Mouse (Mus musculus) left cerebral cortex, postnatal 4 days (tissue): ENCODE measurements around the gene Myo1d. TPM values are rescaled to one million over a fixed set of nuclear protein-coding genes. Genes with fewer than 3 reads are reported as not detected.

Source experiments
- DNase-seq: peaks from one replicate; pipeline ENCODE4 v3.0.0-alpha.2; 2022
- intact Hi-C: fragments of 180-260 bp; cut with DNase I; formaldehyde crosslinking; loops from one replicate; pipeline ENCODE4 v1.15.1; 2025
- total RNA-seq, 2 experiments: library from RNA; stranded (reverse); gene quantifications; 2 replicates each; pipeline ENCODE4 v1.2.3; 2021

The Myo1d gene
- total RNA-seq, 2 experiments from 2014 or later: 3.0 to 3.8 TPM

DNA sequence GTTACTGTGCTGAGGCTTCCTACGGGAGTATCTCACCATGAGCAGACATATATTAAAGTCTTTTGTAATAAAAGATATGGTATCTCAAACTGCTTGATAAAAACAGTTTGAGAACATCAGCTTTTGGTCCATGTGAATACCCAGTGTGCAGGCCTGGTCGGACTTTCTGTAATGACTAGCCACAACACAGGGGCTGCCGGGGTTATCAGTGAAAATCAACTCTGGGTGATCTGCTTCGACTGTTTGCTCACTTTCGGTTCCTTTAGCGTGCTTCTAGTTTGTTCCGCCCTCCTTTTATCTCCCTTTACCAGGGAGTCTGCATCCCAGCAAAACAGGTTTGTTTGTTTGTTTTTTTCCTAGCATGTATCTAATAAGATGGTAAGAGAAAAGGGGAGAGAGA, 3.6 kb upstream of the Myo1d start:
- intact Hi-C loops: no loop called here
- DNase-seq: no peak

DNA sequence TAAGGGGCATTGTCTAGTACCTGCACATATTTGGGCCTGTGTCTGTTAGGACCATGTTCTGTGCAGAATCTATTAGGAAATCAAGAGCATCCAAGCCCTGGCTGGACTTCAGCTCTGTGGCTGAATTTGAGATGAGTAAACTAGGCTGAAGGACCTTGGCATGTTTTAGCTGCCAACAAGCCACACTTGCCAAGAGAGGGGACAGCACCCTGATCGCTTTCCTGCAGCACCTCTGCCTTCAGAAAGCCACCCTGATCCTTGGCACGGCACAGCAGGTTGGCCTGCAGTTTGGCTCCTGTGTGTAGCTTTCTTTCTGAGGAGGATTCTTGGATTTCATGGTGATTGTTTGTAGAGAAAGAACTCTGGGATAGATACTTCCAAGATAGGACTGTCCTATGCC, 1.7 kb upstream of the Myo1d start:
- DNase-seq: no peak
- intact Hi-C loops: no loop called here

DNA sequence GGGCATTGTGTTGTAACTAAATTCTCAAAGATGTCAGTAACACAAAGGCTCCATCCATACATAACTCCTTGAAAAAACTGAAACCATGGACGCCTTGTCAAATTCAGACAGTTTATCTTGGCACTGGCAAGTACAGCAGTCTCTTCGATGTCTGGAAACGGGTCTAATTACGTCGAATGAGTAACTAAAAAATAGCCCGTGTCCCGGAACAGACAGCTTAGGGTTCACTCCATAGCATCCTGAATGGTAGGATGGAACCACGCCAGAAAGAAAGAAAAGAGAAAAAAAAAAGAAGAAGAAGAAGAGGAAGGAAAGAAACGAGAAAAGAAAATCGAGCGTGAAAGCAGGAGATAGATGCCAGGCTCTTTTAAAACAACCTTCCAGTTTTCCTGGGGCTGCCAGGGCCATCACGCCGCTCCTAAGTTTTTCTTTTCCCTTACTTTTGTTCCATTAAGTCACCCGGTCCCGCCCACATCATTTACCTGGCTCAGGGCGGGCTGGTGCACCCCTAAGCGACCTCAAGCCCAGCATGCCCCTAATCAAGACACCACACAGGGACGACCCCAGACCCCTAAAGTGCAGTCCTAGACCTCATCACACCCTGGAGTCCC, 804 bp downstream of the Myo1d start:
- DNase-seq: no peak
- intact Hi-C loops: loop anchor here (10.0 kb wide), 1 partner anchor 84 kb away; no protein-coding TSS in a partner anchor

DNA sequence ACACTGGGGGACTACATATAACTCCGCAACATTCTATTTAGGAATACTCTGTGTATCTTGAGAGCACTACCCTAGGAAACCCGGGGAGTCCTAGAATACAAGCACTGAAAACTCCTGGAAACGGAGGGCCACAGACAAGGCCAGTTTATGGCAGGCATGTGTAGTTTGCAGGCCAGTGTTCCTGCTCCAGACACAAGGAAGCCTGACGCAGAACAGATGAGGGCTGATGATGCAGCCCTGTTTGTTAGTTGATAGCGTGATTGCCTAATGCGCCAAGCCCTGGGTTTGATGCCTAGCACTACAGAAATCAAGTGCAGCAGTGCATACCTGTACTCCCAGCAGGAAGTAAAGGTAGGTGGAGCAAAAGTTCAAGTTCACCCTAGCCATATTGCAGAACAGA, 1.7 kb downstream of the Myo1d start:
- no peak for DNase-seq
- intact Hi-C loops: loop anchor here (10.0 kb wide), 1 partner anchor 83 kb away; no protein-coding TSS in a partner anchor

DNA sequence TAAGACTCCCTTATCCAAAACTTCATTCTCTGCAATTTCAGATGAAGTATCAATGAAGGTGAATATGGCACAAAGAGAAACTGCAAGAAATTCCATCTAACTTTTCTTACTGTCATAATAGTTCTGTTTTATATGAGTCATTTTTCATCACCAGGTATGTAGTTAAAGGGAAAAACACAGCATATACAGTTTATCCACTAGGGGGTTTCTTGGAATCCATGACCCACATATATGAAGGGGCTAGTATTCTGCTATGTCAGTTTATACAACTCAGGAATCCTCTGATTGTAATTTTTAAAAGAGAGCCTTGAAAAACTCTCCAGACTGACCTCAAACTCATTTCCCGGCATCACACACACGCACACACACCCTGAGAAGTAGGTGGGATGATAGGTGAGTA, 2.1 kb downstream of the Myo1d start:
- no peak for DNase-seq
- intact Hi-C loops: loop anchor here (10.0 kb wide), 1 partner anchor 83 kb away; no protein-coding TSS in a partner anchor

DNA sequence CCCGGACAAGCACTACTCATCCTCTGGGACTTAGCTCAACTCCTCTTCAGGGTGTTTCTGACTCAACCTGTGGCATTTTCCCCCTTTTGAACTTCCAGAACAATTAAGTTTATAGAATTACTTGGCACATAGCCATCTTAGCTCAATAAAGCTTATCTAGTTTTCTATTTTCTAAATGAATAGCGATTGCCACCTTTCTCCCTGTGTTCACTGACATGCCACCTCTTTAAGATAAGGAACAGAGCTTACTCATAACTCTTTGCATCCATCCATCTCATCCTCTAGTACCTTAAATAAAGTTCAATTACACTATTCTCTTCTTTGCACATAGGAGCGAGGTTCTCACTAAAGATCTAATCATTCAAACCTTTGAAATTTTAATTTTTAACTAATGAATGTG, 4.3 kb downstream of the Myo1d start:
- intact Hi-C loops: loop anchor here (10.0 kb wide), 1 partner anchor 81 kb away; no protein-coding TSS in a partner anchor
- no peak for DNase-seq

DNA sequence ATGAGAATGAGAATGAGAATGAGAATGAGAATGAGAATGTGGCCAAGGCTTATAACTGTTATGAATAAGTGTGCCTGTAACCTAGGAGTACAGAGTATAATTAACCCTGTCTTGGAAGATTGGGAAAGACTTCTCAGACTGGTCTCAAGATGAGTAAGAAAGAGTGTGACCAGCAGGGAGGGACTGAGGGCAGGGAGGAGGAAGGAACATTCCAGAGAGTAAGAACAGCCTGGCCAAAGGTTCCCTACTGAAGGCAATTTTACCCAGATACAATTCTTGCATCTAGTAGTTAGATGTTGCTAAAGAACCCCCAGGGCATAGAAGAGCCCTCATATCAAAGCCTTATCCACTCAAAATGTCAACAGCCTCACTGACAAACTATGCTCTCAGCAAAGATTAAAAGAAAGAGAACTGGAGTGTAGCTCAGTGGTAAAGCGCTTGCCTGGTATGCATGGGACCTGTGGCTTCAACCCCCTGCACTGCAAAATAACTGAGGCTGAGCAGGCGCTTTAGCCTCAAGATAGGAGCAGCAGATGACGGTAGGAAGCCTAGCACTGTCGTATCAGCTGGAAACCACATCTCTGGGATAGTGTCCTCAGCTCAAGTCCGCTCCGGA, 7.1 kb downstream of the Myo1d start:
- intact Hi-C loops: loop anchor here (10.0 kb wide), 1 partner anchor 78 kb away; no protein-coding TSS in a partner anchor
- no peak for DNase-seq

DNA sequence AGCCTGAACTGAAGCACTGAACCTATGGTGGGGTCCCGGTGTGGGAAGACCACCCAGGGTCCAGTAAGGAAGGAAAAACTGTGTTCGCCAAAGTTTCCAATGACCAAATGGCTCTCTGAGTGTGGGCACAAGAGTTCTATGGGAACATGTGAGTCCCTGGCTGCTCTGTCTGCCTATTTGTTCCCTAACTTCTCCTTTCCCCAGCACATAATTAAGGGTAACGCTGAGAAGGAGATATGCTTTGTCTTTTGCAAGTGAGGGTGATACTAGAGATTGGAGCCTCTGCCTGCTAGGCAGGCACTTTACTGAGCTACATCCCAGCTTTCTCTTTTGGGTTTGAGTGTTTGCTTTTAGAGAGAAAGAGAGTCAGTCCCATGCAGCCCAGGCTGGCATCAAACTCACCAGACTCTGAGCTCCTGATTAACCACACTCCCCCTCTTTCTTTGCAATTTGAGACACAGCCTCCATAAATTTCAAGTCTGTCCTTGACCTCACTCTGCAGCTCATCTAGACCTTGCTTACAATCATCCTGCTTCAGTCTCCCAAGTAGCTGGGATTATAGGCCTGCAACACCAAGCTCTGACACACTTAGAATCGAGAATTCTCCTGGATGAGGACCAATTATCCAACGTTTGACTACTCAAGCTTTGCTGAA, 8.1 kb downstream of the Myo1d start:
- intact Hi-C loops: loop anchor here (10.0 kb wide), 1 partner anchor 77 kb away; no protein-coding TSS in a partner anchor
- DNase-seq: no peak

DNA sequence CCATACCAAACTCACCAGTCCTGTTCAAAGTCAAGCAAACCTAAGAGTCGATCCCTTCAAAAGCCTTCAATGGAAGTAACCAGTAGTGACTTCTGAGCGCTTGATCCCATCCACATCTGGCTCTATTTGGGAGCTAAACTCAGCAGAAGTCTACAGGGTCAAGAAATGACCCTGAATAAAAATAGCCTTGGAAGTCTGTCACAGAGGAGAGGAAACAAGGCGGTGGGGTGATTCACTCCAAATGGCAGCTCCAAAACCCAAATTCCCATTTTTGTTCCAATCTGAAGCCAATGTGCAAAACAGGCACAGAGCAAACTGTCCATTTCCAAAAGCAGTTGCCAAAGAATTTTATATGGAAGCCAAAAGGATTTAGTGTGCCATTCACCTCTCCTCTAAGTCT, 8.6 kb downstream of the Myo1d start:
- no peak for DNase-seq
- intact Hi-C loops: loop anchor here (10.0 kb wide), 1 partner anchor 76 kb away; no protein-coding TSS in a partner anchor

DNA sequence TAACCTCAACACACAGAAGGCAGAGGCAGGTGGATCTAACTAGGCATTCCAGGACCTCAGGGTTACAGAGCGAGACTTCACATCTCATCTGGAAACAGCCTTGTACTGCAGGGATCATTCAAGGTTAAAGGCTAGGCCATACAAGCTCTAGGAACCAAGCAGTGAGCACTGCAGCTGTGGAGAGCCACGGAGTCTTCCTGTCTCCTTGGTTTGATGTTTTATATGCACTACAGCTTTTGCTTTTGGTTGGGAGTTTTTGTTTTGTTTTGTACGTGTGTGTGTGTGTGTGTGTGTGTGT, 12.6 kb downstream of the Myo1d start:
- intact Hi-C loops: no loop called here
- DNase-seq: no peak

DNA sequence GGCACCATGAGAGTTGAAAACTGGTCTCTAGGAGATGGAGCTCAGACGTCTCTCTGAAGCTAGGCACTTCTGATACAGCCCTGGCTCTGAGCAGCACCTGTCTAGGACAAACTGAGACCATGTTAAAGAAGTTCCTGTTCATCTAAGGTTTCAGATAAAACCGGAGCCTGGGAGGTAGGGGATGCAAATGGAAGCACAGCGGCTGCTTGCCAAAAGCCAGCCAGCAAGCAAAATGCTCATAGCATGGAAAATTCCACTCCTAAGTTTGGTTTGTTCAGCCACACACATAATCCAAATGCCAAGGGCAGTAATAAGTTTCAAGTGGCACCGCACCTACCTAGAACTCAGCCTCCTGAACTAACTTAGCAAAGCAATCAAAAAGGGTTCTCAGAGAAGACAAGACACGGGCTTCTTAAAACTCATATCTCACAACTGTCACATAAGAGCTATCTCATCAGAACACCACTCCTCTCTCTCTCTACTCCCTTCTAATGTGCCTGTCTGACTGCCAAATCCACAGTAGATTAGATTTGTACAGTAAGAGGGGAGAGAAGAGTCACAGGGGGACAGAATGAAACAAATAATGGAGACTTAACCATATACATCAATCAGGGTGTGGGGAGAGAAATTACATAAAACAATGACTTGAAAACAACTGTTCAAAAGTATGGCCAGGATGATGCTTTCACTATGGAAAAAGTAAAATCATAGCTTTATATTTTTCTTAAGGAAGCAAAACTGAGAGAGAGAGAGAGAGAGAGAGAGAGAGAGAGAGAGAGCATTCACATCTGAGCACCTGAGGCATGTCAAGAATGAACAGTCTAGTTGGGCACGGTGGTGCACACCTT, 13.1 kb downstream of the Myo1d start:
- no peak for DNase-seq
- intact Hi-C loops: no loop called here

DNA sequence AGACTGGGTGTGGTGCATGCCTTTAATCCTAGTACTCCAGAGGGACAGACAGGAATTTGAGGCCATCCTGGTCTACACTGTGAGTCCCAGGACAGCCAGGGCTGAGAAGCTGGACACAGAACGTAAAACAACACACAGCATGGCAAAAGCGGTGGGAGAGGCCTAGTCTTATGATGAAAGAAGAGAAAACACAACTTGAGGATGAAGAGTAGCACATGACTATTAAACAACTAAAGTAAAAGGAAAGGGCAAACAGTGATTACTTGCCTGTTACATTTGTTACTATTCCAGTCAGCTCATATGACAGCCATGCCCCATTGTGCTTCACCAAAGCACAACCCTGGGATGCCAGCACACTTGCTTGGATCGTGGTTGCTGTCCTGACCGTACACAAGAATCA, 13.8 kb downstream of the Myo1d start:
- DNase-seq: no peak
- intact Hi-C loops: no loop called here

DNA sequence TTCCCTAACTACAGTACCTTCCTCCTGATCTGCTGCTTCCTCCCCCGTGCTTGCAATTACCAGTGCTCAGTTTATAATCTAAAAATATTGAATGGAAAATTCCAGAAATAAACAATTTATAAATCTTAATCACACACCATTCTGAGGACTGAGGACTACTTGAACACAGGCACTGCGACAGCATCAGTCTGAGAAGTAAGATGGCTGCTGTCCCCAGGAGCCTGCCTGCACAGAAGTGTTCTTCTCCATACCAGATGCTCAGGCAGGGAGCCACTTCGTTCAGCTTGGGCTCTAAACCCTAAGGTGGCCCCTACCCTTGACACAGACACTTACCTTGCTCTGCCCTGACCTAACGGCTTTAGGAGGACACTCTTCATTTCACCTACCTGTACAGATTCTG, 17.8 kb downstream of the Myo1d start:
- DNase-seq: no peak
- intact Hi-C loops: no loop called here

DNA sequence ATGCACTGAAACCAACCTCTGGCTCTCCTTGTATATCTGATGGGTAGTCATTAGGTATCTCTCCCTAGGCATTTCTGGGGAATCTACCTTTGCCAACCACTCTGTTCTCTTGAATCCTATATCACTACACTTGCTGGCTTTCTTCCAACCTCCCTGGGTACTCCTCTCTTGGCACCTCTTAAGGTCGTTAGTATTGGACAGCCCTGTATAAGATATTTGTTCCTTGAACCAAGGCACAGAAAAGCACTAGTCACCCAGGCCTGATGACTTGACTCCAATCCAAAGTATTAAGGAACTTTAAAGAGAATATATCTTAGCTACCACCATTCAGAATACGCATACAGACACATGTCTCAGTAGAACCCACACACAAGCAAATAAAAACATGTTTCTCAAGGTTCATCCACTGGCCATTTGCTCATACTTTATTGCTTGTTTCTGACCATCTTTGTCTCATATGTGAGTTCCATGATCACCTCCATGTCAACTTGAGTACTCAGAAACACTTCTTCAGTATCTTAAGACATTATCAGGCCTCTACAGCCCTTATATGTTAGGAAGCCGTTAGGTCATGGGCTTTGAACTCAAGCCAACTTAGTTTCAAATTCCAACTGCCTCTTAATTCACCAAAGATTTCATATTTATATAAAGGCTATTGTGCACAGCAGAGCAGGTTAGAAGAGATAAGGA, 18.4 kb downstream of the Myo1d start:
- no peak for DNase-seq

DNA sequence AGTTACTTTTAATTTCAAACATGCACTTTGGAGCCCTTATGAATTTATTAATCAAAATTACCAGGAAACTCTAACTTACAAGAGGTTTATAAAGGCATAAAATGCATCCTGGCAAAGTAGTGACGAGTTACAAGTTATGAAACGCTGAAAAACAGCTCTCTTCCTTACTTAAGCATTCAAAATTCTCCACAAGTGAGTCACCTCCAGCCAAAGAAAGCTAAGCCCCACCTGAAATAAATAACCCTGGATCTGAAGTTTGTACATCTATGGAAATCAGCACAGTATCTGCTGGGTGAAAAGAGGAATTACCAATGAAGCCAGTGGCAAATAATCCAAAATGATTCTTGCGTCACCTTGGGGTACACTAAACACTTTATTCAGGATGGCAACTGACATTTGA, 20.8 kb downstream of the Myo1d start:
- intact Hi-C loops: no loop called here
- DNase-seq: no peak

More for the DNA sequence above, 18.4 kb downstream of the Myo1d start:
- intact Hi-C loops: no loop called here

DNA sequence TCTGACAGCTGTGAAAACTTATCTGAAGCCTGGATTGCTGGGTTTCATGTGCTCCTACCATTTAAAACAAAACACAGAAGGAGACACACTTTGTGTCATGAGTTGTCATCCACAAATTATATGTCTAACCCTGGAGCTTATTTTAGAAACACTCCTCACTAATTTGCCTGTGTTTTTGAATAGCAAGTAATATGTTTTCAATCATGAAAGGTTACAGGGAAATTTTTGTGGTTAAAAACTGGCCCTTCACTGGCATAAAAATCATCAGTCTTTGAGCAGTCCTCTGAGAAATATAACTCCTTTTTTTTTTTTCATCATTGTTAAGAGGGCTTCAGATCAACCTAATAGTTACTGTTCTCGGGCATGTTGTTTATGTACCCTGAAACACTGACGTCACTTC, 25.6 kb downstream of the Myo1d start:
- intact Hi-C loops: no loop called here
- DNase-seq: no peak

DNA sequence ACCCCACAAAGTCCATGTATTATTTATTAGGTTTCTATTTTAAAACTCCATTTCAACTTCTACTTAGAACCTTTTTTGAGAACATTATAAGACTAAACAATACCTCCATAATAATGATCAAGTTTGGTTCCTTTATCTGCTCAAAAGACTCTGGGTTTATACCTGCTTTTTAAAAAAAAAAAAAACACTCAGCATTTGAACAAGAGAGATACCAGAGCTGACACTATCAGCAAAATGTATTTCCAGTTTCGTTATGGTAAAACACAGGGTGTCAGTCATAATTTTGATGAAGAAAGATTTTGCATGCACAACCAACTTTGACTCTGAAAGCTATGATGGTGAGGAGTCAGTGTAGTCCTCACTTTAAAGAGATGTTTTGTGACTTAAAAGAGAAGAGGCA, 28.7 kb downstream of the Myo1d start:
- no peak for DNase-seq
- intact Hi-C loops: no loop called here

DNA sequence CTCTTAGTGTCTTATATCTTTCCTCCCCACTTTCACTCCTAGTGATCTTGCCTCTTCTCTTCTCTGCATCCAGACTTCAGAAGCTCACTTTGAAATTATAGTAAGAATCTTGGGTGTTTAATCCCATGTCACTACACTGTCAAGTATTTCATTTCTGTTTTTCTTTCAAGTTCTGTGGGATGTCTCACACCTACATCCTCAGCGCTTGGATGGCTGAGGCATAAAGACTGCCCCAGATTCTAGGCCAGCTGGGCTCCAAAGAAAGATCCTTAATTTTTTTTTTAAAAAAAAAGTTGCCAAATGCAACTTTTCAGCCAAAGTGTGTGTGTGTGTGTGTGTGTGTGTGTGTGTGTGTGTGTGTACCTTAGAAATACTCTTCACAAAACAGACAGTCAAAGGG, 30.6 kb downstream of the Myo1d start:
- no peak for DNase-seq
- intact Hi-C loops: no loop called here

DNA sequence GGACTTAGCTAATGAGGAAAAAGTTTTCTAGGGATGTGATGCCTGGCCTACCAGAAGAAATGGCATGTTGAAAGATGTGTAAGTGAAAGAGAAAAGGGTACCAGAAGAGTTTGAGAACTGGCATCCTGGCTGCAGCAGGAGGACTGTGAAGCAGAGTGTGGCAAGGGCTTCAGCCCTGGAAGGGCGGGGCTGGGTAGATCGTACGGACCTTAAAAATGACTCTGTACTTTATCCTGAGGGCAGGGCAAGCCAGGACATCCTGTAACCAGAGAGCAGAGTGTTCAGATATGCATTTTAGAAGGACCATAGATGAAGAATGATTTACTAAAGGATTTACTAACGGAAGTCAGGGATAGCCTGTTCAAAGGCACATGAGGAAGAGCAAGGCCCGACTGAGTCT, 34.4 kb downstream of the Myo1d start:
- intact Hi-C loops: no loop called here
- no peak for DNase-seq

DNA sequence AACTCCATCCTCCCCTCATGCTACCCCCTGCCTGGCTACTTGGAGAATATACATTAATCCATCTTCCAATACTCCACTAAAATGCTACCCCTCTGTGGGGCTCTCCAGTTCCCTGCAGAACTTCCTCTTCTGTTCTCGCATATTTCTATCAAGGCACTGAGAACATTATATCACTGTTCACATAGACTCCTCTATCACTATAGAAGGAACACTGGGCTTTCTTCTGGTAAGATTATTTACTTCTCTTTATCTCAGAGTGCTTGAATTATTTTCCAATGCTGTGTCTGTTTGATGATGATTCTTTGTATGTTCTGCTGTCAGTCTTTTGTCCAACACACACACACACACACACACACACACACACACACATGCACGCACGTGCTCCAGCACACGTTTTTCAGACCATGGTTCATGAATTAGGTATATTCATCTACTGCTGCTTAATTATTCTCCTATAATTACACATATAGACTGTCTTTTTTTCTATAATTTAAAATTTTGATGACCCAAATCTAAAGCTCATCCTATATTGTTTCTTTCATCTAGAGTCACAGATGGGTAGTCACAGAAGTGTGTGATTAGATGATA, 35.9 kb downstream of the Myo1d start:
- intact Hi-C loops: no loop called here
- no peak for DNase-seq
